Mouse (Mus musculus): ENCODE measurements around the gene Ppia. TPM values are rescaled to one million over a fixed set of nuclear protein-coding genes. Genes with fewer than 3 reads are reported as not detected.

Ppia gene
- total and polyA plus RNA-seq, 3 experiments: 5,764 to 9,428 (median 8,867) TPM

DNA sequence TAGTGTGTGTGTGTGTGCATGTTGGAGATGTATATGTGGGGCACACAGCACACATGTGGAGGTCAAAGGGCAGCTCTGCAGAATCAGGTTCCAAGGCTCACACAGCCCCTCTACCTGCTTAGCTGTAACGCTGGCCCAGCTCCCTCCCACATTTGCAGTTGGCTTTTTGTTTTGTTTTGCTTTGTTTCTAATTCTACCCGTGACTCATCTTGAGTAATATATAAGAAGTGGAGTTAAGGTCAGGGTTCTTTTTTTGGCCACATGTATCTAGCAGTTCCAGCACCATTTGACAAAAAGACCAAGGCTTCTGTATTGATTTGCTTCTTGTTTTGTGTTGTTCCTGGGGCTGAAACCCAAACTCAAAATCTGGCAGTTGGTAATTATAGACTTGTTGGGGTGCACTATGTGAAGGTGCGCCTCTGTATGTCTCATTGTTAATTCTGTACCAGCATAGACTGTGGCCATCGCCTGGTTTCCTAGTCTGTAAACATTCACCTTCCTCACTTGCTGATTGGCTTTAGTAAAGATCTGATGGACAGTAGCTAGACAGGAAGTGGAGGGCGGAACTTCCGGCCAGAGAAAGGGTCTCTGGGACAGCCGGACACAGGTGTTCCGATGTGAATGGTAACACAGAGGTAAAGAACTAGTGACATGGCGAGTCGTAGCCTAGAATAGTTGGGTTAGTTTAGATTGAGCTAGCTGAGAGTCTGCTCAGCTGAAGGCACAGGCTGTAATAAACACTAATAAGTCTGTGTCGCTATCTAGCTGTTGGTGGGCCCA, 43.7 kb upstream of the Ppia start:
- peak; percentile 27 for DNase-seq (ENCODE audit: extremely low read depth)
- Histone ChIP-seq H3K9me3 (replicated peaks; ENCODE audit: low read length) (no peaks in the 10 kb centered on the region), H3K27me3 (replicated peaks) (no peaks in the 10 kb centered on the region), H3K4me1 (ENCODE audit: control insufficient read depth in 1 of 2, insufficient read depth in 2 of 2) (peaks cover 13 to 16% of the 10 kb centered on the region in 2 experiments), H3K4me2 (ENCODE audit: insufficient read depth, low read depth, poor library complexity, severe bottlenecking) (peak overlapping the region; percentile 75), H3K79me2 (replicated peaks; ENCODE audit: control insufficient read depth, extremely low read depth, insufficient read depth, poor library complexity, severe bottlenecking) (no peaks in the 10 kb centered on the region), H3K27ac (ENCODE audit: insufficient read depth, low read depth) (no peak overlapping the region), H3K36me3 (replicated peaks in 1 of 2; ENCODE audit: control insufficient read depth in 1 of 2, insufficient read depth in 1 of 2, low read length in 1 of 2) (no peaks in the 10 kb centered on the region), H3K9ac (ENCODE audit: insufficient read depth, low read depth) (peak overlapping the region; percentile 66), H3K4me3 (replicated peaks in 1 of 3; ENCODE audit: low read depth in 2 of 3, low read length in 2 of 3, poor library complexity in 1 of 3) (peak overlapping the region; percentile 34 to 85 (median 45))
- dilution Hi-C loops (cut with MboI; ENCODE audit: extremely low pct_ligation_motif_present, extremely low pct_unique_long_range_greater_than_20kb, low sequenced_read_pairs): no loop called here
- in situ Hi-C loops (cut with MboI; ENCODE audit: low pct_ligation_motif_present, low pct_unique_long_range_greater_than_20kb, low sequenced_read_pairs): no loop called here
- TF ChIP-seq MAX (IDR thresholded peaks at IDR 0.05; ENCODE audit: low read length) (no peak), TBP (conservative IDR thresholded peaks at IDR 0.05; ENCODE audit: low read depth, low read length) (peak; percentile 28; the same call in 1 of the 2 replicates), POLR2A (IDR thresholded peaks at IDR 0.05; ENCODE audit: low read depth, low read length) (peak; percentile 71), BHLHE40 (IDR thresholded peaks at IDR 0.05; ENCODE audit: low read depth, low read length) (no peak), NELFE (IDR thresholded peaks at IDR 0.05; ENCODE audit: low read depth, low read length) (0 out of 2 replicates have a peak, but pooled peaks have one; percentile 48), EP300 (IDR thresholded peaks at IDR 0.05; ENCODE audit: low read length) (no peak), CHD2 (IDR thresholded peaks at IDR 0.05; ENCODE audit: low read length) (no peak), JUN (IDR thresholded peaks at IDR 0.05; ENCODE audit: insufficient read depth, low read depth, low read length) (no peak), RAD21 (IDR thresholded peaks at IDR 0.05; ENCODE audit: low read depth, low read length) (no peak), MEF2A (IDR thresholded peaks at IDR 0.05; ENCODE audit: borderline replicate concordance, low read depth, low read length) (no peak), POLR2AphosphoS2 (IDR thresholded peaks at IDR 0.05; ENCODE audit: low read depth, low read length) (no peak), ETS1 (conservative IDR thresholded peaks at IDR 0.05; ENCODE audit: low read depth, low read length) (no peak), E2F4 (IDR thresholded peaks at IDR 0.05; ENCODE audit: insufficient replicate concordance, low read depth, low read length) (no peak), TCF12 (IDR thresholded peaks at IDR 0.05; ENCODE audit: low read depth, low read length) (peak; percentile 67), MAZ (IDR thresholded peaks at IDR 0.05; ENCODE audit: low read depth, low read length) (no peak), PAX5 (IDR thresholded peaks at IDR 0.05; ENCODE audit: low read length) (no peak), ZKSCAN1 (IDR thresholded peaks at IDR 0.05; ENCODE audit: borderline replicate concordance, low read depth, low read length) (no peak), IRF4 (IDR thresholded peaks at IDR 0.05; ENCODE audit: low read depth, low read length) (no peak), CHD1 (IDR thresholded peaks at IDR 0.05; ENCODE audit: low read depth, low read length) (no peak), KAT2A (IDR thresholded peaks at IDR 0.05; ENCODE audit: insufficient replicate concordance, low read length) (no peak), ELF1 (IDR thresholded peaks at IDR 0.05; ENCODE audit: low read depth, low read length) (peak; percentile 59; the same call in 1 of the 2 replicates), RCOR1 (conservative IDR thresholded peaks at IDR 0.05; ENCODE audit: low read depth, low read length) (no peak), USF1 (IDR thresholded peaks at IDR 0.05; ENCODE audit: low read depth, low read length) (no peak), ZMIZ1 (IDR thresholded peaks at IDR 0.05; ENCODE audit: low read depth, low read length) (no peak), HCFC1 (IDR thresholded peaks at IDR 0.05; ENCODE audit: low read depth, low read length) (peak; percentile 71), ZC3H11A (IDR thresholded peaks at IDR 0.05; ENCODE audit: low read depth, low read length) (no peak), UBTF (IDR thresholded peaks at IDR 0.05; ENCODE audit: low read depth, low read length) (no peak), CTCF (conservative IDR thresholded peaks at IDR 0.05 in 1 of 2, IDR thresholded peaks at IDR 0.05 in 1 of 2; ENCODE audit: low read depth in 2 of 2, low read length in 2 of 2) (no peak), NRF1 (IDR thresholded peaks at IDR 0.05; ENCODE audit: low read depth, low read length) (no peak), MXI1 (IDR thresholded peaks at IDR 0.05; ENCODE audit: low read depth, low read length) (no peak; the same call in 1 of the 2 replicates), JUND (conservative IDR thresholded peaks at IDR 0.05; ENCODE audit: low read depth, low read length) (no peak), GABPA (IDR thresholded peaks at IDR 0.05; ENCODE audit: insufficient replicate concordance, low read depth, low read length) (no peak), SMC3 (IDR thresholded peaks at IDR 0.05; ENCODE audit: low read depth, low read length) (no peak), MAFK (IDR thresholded peaks at IDR 0.05; ENCODE audit: insufficient replicate concordance, low read length) (no peak), MYC (IDR thresholded peaks at IDR 0.05; ENCODE audit: low read depth, low read length) (no peak), USF2 (conservative IDR thresholded peaks at IDR 0.05; ENCODE audit: low read depth, low read length) (no peak), SIN3A (IDR thresholded peaks at IDR 0.05; ENCODE audit: low read length) (no peak), ZNF384 (IDR thresholded peaks at IDR 0.05; ENCODE audit: low read depth, low read length) (no peak)
